Mouse (Mus musculus): ENCODE measurements around the gene Nrbp1. TPM values are rescaled to one million over a fixed set of nuclear protein-coding genes. Genes with fewer than 3 reads are reported as not detected.
"Not testable (repeated sequence)": the region's sequence is repeated elsewhere in the genome, so short reads cannot be mapped to it uniquely, and the experiment has no call there.

Gene Nrbp1
- polyA plus RNA-seq, 1 experiment from 2014 or later = 160 TPM

DNA sequence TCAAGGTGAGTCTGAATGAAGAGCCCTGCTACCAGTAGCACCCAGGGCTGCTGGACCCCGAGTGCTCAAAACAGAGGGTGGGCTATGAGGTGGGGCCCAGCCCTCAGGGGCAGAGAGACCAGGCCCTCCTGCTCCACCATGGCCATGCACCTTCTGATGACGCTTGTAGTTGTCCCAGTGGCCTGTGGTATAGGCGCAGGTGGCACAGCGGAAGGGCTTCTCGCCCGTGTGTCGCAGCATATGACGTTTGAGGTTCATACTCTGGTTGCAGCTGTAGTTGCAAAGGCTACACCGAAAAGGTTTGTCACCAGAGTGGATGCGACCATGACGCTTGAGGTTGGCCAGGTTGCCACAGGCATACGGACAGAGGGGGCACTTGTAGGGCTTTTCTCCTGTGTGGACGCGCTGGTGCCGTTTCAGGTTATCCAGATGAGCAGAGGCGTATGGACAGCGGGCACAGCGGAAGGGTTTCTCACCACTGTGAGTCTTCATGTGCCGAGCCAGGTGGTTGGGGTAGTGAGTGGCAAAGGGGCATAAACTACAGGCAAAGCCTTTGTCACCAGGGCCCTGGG lies 41.3 kb upstream of the Nrbp1 start:
- no peaks in the 10 kb centered on the region for H3K27me3 ChIP-seq (ENCODE audit: low read depth, poor library complexity, severe bottlenecking)
- peak overlapping the region; percentile 84; the same call in 1 of the 2 replicates for H3K4me3 ChIP-seq
- peaks cover 87% of the 10 kb centered on the region for H3K36me3 ChIP-seq
- H3K9me3 ChIP-seq (replicated peaks) = peaks cover 6% of the 10 kb centered on the region
- WGBS = 93% methylated on average over 19 of the region's 19 CpGs
- no peak overlapping the region for H3K27ac ChIP-seq (replicated peaks)
- H3K4me1 ChIP-seq = peaks cover 30% of the 10 kb centered on the region
- DNase-seq (ENCODE audit: low spot score) = no peak

DNA sequence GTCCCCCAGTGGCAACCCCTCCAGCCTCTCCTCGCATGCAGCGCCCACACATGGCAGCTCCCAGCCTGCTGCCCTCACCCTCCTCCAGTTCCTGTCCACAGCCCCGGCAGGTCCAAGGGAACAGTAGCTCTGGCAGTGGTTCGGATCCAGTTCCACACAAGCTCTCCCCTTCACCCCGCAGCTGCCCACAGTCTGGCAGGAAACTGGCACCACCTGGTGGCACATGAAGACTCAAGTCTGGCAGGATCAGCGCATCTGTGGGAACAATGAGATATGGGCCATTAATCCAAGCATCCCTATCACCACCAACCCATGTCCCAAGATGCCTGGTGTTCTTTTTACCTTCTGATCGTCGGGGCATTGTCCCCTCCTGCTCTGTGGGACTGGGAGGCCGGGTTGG lies 40.8 kb upstream of the Nrbp1 start:
- Histone ChIP-seq H3K27ac (replicated peaks) (no peak overlapping the region), H3K4me3 (peak overlapping the region; percentile 84; the same call in 1 of the 2 replicates), H3K4me1 (peaks cover 27% of the 10 kb centered on the region), H3K9me3 (replicated peaks) (peaks cover 6% of the 10 kb centered on the region), H3K27me3 (ENCODE audit: low read depth, poor library complexity, severe bottlenecking) (no peaks in the 10 kb centered on the region), H3K36me3 (peaks cover 87% of the 10 kb centered on the region)
- no peak for DNase-seq (ENCODE audit: low spot score)
- 90% methylated on average over 9 of the region's 9 CpGs for WGBS

DNA sequence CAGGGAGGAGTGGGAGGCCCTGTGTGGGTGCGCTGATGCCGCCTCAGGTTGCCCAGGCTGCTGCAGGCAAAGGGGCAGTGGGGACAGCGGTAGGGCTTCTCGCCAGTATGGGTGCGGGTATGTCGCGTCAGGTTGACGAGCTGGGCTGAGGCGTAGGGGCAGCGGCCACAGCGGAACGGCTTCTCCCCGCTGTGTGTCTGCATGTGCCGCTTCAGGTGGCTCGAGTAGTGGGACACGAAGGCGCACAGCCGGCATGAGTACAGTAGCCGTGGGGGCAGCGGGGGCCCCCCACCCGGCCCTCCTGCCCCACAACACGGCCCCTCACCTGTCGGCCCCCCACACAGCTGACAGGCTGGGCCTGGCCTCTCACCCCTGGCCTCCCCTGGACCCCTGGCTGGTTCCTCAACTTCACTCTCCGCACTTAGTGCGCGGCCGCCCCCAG lies 40.3 kb upstream of the Nrbp1 start:
- WGBS = 90% methylated on average over 27 of the region's 27 CpGs
- Histone ChIP-seq H3K27ac (replicated peaks) (no peak overlapping the region), H3K36me3 (peaks cover 87% of the 10 kb centered on the region), H3K4me1 (peaks cover 27% of the 10 kb centered on the region), H3K9me3 (replicated peaks) (peaks cover 6% of the 10 kb centered on the region), H3K27me3 (ENCODE audit: low read depth, poor library complexity, severe bottlenecking) (no peaks in the 10 kb centered on the region), H3K4me3 (peak overlapping the region; percentile 84)
- no peak for DNase-seq (ENCODE audit: low spot score)

DNA sequence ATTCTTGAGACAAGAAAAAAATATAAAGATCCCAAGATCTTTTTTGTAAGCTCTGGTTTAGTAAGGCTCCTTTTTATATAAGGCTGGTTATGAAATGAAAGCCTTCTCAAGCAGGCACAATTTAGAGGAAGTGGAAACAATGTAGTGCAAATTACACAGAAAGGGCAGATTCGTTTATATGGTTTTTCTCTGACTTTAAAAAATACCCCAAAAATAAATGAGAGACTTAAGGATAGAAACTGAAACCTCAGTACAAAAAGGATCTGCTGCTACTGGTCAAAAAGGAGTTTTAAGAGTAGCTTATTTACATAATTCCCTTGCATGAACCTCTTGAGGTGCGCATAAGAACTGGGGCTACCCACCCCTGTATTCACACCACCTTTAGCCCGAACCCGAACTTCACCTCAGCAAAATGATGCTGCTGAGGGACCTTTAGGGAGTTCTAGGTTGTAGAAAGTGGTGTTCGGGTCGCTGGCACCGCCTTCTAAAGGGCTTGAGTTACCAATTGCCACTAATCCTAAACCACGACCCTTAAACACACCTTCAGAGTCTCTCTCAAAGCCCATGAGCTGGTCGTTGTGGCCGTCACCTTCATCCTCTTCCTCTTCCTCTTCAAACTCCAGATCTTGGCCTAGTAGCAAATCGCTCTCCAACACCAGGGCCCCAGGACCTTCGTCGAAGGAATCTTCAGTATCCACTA lies 39.5 kb upstream of the Nrbp1 start:
- Histone ChIP-seq H3K27me3 (ENCODE audit: low read depth, poor library complexity, severe bottlenecking) (no peaks in the 10 kb centered on the region), H3K4me3 (peak overlapping the region; percentile 84), H3K36me3 (peaks cover 87% of the 10 kb centered on the region), H3K4me1 (peaks cover 27% of the 10 kb centered on the region), H3K27ac (replicated peaks) (peak overlapping the region; percentile 96), H3K9me3 (replicated peaks) (peaks cover 6% of the 10 kb centered on the region)
- no peak for DNase-seq (ENCODE audit: low spot score)
- WGBS = 24% methylated on average over 13 of the region's 13 CpGs

DNA sequence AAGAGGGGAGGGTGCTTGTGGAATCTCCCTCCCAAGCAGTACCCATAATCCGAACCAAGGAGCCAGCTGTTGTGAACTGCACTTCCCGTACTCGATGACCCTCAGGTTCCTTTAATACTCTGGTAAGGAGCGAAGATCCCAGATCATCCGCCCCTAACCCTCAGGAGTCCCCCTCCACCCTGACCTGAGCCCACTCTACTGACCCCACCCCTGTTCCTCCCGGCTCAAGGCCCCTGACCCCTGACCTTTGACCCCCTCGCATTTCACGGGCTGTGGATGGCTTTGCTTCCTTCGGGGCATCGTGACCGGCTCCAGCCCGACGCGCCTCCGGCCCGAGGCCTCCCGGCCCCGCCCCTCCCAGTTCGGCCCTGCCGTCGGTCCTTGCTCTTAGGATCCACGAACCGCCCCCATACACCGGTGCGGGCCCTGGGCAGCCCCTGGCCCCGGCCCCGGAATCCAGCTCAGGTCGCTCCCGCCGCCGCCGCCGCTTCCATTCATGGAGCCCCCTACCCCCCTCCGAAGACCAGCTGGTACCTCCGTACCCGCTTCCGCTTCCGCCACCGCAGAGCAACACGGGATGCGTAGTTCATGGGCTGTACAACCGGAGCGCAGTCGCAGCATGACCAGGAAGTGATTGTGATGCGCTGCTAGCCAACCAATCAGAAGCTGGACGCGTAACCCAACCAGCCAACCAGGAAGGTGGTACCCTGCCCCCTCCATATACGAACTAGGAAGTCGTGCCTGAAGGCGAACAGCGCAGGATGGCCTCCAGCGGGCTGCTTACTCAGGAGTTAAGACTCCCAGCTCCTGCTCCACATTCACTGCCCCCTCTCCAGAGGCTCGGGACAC lies 38.7 kb upstream of the Nrbp1 start, which contains the start of gene Zfp513:
TSS of gene Zfp513 (minus strand) at position 562 of the 849 bp plus-strand sequence.
- peak; percentile 97 for DNase-seq (ENCODE audit: low spot score)
- Histone ChIP-seq H3K36me3 (peaks cover 86% of the 10 kb centered on the region), H3K27ac (replicated peaks) (peak within 1 kb of the TSS; percentile 96), H3K9me3 (replicated peaks) (peaks cover 6% of the 10 kb centered on the region), H3K4me3 (peak within 1 kb of the TSS; percentile 84), H3K4me1 (peaks cover 27% of the 10 kb centered on the region), H3K27me3 (ENCODE audit: low read depth, poor library complexity, severe bottlenecking) (no peaks in the 10 kb centered on the region)
- under 1% methylated on average over 53 of the region's 53 CpGs for WGBS

DNA sequence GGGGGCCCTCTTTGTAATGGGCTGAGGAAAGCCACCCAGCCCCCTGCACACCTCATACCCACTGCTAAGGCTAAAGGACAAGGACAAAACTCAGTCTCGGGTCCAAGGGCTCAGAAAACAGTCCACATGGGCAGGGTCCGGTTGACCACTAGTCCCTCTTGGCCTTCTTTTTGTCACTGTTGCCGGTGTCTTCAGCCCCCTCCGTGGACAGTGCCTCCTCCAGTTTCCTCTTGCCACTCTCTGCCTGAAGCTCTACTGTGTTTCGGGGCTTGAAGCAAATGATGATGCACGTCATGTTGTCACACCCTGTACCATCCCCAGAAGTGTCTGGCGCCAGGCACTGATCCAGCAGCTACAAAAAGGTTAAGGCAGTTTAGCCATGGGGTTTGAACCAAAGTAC lies 37.7 kb upstream of the Nrbp1 start:
- Histone ChIP-seq H3K9me3 (replicated peaks) (peaks cover 6% of the 10 kb centered on the region), H3K4me1 (peaks cover 27% of the 10 kb centered on the region), H3K36me3 (peaks cover 86% of the 10 kb centered on the region), H3K4me3 (peak overlapping the region; percentile 84), H3K27ac (replicated peaks) (peak overlapping the region; percentile 96), H3K27me3 (ENCODE audit: low read depth, poor library complexity, severe bottlenecking) (no peaks in the 10 kb centered on the region)
- DNase-seq (ENCODE audit: low spot score) = no peak
- WGBS = 87% methylated on average over 7 of the region's 7 CpGs

DNA sequence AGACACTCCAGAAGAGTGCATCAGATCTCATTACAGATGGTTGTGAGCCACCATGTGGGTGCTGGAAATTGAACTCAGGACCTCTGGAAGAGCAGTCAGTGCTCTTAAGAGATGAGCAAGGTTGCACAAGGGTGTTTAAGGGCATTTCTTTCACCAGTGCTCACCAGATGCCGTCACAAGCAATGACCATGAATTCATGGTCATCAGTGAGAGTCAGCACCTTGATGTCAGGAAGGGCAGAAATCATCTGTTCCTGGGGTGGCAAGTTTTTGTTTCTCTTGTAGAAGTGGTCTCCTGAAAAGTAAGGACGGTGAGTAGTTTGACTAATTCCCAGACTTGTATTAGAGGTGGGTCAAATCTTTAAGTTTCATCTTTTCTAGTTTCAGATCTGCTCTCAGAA lies 36.8 kb upstream of the Nrbp1 start:
- no peak overlapping the region for H3K4me3 ChIP-seq
- H3K9me3 ChIP-seq (replicated peaks) = peaks cover 6% of the 10 kb centered on the region
- H3K27ac ChIP-seq (replicated peaks) = no peak overlapping the region
- 93% methylated on average over 2 of the region's 2 CpGs for WGBS
- DNase-seq (ENCODE audit: low spot score) = no peak
- no peaks in the 10 kb centered on the region for H3K27me3 ChIP-seq (ENCODE audit: low read depth, poor library complexity, severe bottlenecking)
- H3K36me3 ChIP-seq = peaks cover 86% of the 10 kb centered on the region
- peaks cover 27% of the 10 kb centered on the region for H3K4me1 ChIP-seq

DNA sequence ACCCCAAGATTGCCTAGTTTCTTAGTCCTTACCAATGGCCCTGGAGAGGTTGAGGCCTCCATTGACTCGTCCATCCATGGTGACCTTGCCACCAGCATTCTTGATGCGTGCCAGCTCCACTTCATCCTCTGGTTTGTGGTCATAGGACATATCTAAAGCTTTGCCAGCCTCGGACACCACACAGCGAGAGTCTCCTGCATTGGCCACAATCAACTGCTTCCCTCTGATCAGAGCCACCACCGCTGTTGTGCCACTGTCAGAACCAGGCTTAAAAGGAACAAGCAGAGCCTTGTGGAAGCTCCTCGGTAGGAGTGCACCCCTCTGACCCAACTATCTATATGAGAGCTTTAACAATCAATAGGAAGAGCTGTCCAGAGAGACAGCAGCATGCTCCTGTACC lies 36.2 kb upstream of the Nrbp1 start:
- WGBS = 91% methylated on average over 6 of the region's 6 CpGs
- peaks cover 6% of the 10 kb centered on the region for H3K9me3 ChIP-seq (replicated peaks)
- no peak overlapping the region for H3K27ac ChIP-seq (replicated peaks)
- peaks cover 81% of the 10 kb centered on the region for H3K36me3 ChIP-seq
- DNase-seq (ENCODE audit: low spot score) = no peak
- no peak overlapping the region for H3K4me3 ChIP-seq
- peaks cover 27% of the 10 kb centered on the region for H3K4me1 ChIP-seq
- H3K27me3 ChIP-seq (ENCODE audit: low read depth, poor library complexity, severe bottlenecking) = no peaks in the 10 kb centered on the region

DNA sequence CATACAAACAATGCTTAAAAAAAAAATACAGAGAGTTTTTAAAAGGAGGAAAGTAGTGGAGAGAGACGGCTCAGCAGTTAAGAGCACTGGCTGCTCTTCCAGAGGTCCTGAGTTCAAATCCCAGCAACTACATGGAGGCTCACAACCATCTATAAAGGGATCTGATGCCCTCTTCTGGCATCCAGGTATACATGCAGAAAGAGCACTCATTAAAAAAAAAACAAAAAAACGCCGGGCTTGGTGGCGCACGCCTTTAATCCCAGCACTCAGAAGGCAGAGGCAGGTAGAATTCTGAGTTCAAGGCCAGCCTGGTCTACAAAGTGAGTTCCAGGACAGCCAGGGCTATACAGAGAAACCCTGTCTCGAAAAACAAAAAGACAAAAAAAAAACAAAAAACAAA lies 24.1 kb upstream of the Nrbp1 start:
- not testable (repeated sequence) for H3K27me3 ChIP-seq (ENCODE audit: low read depth, poor library complexity, severe bottlenecking); H3K4me3 ChIP-seq; H3K27ac ChIP-seq (replicated peaks); H3K9me3 ChIP-seq (replicated peaks); DNase-seq (ENCODE audit: low spot score)
- peaks cover 21% of the 10 kb centered on the region for H3K4me1 ChIP-seq
- 89% methylated on average over 6 of the region's 6 CpGs for whole genome bisulfite sequencing
- H3K36me3 ChIP-seq = peaks cover 16% of the 10 kb centered on the region

DNA sequence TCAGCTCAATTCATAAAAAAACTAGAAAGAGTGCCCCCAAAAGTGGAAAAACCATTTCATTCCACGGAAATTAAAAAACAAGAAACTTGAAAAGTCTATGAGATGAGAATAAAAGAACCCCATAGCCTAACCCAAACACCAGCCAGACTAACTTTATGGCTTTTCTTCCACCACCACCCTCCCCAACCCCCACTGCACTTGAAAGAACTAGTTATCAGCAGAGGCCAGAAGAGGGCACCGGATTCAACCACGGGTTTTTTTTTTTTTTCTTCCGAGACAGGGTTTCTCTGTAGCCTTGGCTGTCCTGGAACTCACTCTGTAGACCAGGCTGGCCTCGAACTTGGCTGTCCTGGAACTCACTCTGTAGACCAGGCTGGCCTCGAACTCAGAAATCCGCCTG lies 22.4 kb upstream of the Nrbp1 start:
- Histone ChIP-seq H3K4me1 (peaks cover 24% of the 10 kb centered on the region), H3K4me3 (peak overlapping the region; percentile 20; the same call in 1 of the 2 replicates), H3K36me3 (peaks cover 16% of the 10 kb centered on the region), H3K27ac (replicated peaks) (no peak overlapping the region), H3K27me3 (ENCODE audit: low read depth, poor library complexity, severe bottlenecking) (no peaks in the 10 kb centered on the region), H3K9me3 (replicated peaks) (no peaks in the 10 kb centered on the region)
- DNase-seq (ENCODE audit: low spot score) = no peak
- 77% methylated on average over 7 of the region's 7 CpGs for WGBS

DNA sequence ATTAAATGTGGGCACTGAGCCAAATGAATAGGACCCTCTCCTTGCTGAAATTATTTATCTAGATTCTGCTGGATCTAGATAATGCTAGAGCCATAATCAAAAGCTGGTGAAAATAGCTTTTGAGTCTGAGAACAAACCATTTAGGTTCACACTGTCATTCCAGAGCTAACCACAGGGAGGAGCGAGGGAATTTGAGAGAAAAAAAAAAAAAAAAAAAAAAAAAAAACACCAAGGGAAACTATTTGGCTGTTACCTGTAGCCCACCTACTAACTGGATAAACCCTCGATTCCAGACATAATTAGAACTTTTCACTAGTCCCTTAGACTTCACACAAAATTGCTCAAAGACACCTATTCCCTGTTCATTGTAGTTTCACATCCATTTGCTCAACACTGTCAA lies 21.6 kb upstream of the Nrbp1 start:
- Histone ChIP-seq H3K27ac (replicated peaks) (no peak overlapping the region), H3K9me3 (replicated peaks) (no peaks in the 10 kb centered on the region), H3K4me3 (peak overlapping the region; percentile 96), H3K27me3 (ENCODE audit: low read depth, poor library complexity, severe bottlenecking) (no peaks in the 10 kb centered on the region), H3K4me1 (peaks cover 24% of the 10 kb centered on the region), H3K36me3 (peaks cover 16% of the 10 kb centered on the region)
- DNase-seq (ENCODE audit: low spot score) = no peak
- whole genome bisulfite sequencing = 6% methylated on average over 2 of the region's 2 CpGs

DNA sequence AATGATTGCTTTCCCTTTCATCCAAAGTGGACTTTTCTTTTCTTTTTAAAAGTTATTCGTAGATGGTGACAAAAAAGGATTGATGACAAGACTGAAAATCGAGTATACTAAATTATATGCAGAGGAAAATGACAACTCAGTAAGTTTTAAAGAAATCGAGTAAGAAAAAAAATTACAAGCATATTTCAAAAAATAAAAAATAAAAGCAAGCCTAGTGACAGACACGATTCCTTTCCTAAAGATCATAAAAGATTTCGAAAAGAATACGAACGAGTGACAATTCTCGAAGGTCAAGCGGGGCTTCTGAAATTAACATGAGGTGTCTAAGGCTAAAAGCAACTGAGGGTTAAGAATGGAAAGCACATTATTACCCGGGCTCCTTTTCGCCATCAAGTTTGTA lies 21.2 kb upstream of the Nrbp1 start:
- H3K4me3 ChIP-seq = peak overlapping the region; percentile 96
- H3K27me3 ChIP-seq (ENCODE audit: low read depth, poor library complexity, severe bottlenecking) = no peaks in the 10 kb centered on the region
- H3K9me3 ChIP-seq (replicated peaks) = no peaks in the 10 kb centered on the region
- H3K27ac ChIP-seq (replicated peaks) = peak overlapping the region; percentile 95
- 3% methylated on average over 11 of the region's 11 CpGs for WGBS
- H3K4me1 ChIP-seq = peaks cover 24% of the 10 kb centered on the region
- DNase-seq (ENCODE audit: low spot score) = no peak
- H3K36me3 ChIP-seq = peaks cover 16% of the 10 kb centered on the region

Measured in midbrain, embryonic 10.5 days (tissue).